Mouse (Mus musculus): ENCODE data around the gene Rad17. TPM values are rescaled to one million over a fixed set of nuclear protein-coding genes. Genes with fewer than 3 reads are reported as not detected.
A peak's percentile ranks its signal among the peaks of the same experiment; 100 is the strongest.

The Rad17 gene
- polyA plus RNA-seq, 1 experiment from 2014 or later, result 20.3 TPM

DNA sequence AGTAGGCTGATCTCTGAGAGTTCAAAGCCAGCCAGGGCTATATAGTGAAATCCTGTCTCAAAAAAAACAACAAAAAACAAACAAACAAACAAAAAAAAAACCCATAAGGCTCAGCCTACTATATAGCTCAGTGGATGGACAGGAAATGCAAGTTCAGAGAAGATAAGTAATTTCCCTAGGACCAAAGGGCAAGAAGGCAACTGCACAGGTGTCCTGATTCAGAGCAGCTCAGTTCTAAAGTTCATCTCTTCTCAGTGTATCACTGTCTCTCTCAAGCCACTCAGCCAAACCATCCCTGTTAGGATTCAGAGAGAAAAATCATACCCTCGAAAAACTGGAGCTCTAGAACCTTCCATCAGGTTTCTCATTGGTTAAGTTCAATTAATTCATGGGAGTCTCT is 45.0 kb downstream of the Rad17 start:
- Histone ChIP-seq H3K36me3 (ENCODE audit: control insufficient read depth, insufficient read depth, low read length) (0 out of 2 replicates have a peak, but pooled peaks cover 4% of the 10 kb centered on the region), H3K9me3 (ENCODE audit: control insufficient read depth, low read length) (no peaks in the 10 kb centered on the region), H3K27me3 (replicated peaks; ENCODE audit: control insufficient read depth, insufficient read depth, low read length) (no peaks in the 10 kb centered on the region), H3K27ac (ENCODE audit: low read depth) (no peak overlapping the region), H3K4me2 (ENCODE audit: low read length) (no peak overlapping the region), H3K4me3 (ENCODE audit: low read depth, low read length) (no peak overlapping the region), H3K9ac (ENCODE audit: low read length) (no peak overlapping the region), H3K4me1 (replicated peaks; ENCODE audit: control insufficient read depth, insufficient read depth, low read length) (no peaks in the 10 kb centered on the region)
- WGBS, result 66% methylated on average over 1 of the region's 1 CpGs
- no peak for DNase-seq (ENCODE audit: low spot score)
- ATAC-seq (replicated peaks; ENCODE audit: low FRiP score, low TSS enrichment, low read depth), result no peak

DNA sequence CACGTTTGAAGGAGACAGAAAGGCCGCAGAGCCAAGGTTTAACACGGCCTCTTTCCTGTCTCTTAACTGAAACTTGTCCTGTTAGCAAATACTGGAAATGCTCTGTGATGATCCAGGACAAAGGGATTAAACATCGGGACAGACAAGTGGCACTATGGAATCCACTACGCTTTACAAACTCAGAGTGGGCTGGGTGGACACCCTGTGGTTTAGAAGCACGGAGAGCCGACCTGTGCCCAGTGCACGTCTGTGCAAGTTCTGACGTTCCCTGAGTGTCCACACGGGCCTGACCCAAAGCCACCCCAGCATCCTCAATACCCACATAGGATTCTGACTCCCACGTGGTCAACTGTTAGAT is 47.1 kb downstream of the Rad17 start:
- no peak overlapping the region for H3K4me2 ChIP-seq (ENCODE audit: low read length)
- WGBS, result 88% methylated on average over 11 of the region's 11 CpGs
- DNase-seq (ENCODE audit: low spot score), result no peak

DNA sequence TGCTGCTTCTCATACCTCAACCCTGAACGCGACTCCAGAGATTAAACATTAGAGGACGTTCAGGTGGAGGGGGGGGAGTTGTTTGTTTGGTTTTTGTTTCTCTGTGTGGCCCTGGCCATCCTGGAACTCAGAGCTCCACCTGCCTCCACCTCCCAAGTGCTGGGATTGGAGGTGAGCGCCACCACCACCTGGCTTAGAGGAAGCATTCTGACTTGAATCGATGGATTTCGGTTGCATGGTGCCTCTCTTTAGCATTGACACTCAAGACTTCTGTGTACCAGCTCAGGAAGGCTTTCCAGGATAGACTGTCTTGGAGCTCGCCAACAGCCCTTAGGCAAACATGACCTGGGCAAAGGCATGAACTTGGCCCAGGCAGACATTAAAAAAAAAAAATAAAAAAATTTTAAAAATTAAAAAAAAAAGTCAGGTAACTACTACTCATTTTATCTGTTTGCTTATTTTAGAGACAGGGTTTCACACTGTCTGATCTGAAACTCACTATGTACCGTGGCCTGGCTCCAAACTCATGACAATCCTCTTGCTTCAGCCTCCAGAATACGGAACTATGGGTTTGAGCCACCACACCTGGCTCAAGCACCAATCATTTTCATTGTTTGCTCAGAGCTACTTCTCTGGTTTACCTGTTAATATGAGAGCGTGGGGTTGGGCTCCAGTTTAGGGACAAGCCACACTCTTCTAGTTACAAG is 47.7 kb downstream of the Rad17 start:
- Histone ChIP-seq H3K9ac (ENCODE audit: low read length) (no peak overlapping the region), H3K4me3 (ENCODE audit: low read depth, low read length) (no peak overlapping the region), H3K4me2 (ENCODE audit: low read length) (no peak overlapping the region), H3K36me3 (ENCODE audit: control insufficient read depth, insufficient read depth, low read length) (no peaks in the 10 kb centered on the region), H3K9me3 (ENCODE audit: control insufficient read depth, low read length) (no peaks in the 10 kb centered on the region), H3K4me1 (replicated peaks; ENCODE audit: control insufficient read depth, insufficient read depth, low read length) (no peaks in the 10 kb centered on the region), H3K27me3 (replicated peaks; ENCODE audit: control insufficient read depth, insufficient read depth, low read length) (no peaks in the 10 kb centered on the region), H3K27ac (ENCODE audit: low read depth) (no peak overlapping the region)
- no peak for DNase-seq (ENCODE audit: low spot score)
- ATAC-seq (replicated peaks; ENCODE audit: low FRiP score, low TSS enrichment, low read depth), result no peak
- 86% methylated on average over 10 of the region's 10 CpGs for WGBS

More for the DNA sequence above, 47.1 kb downstream of the Rad17 start:
- Histone ChIP-seq H3K9me3 (ENCODE audit: control insufficient read depth, low read length) (no peaks in the 10 kb centered on the region), H3K36me3 (ENCODE audit: control insufficient read depth, insufficient read depth, low read length) (no peaks in the 10 kb centered on the region), H3K4me1 (replicated peaks; ENCODE audit: control insufficient read depth, insufficient read depth, low read length) (no peaks in the 10 kb centered on the region), H3K4me3 (ENCODE audit: low read depth, low read length) (no peak overlapping the region), H3K27me3 (replicated peaks; ENCODE audit: control insufficient read depth, insufficient read depth, low read length) (no peaks in the 10 kb centered on the region), H3K9ac (ENCODE audit: low read length) (no peak overlapping the region), H3K27ac (ENCODE audit: low read depth) (no peak overlapping the region)
- ATAC-seq (replicated peaks; ENCODE audit: low FRiP score, low TSS enrichment, low read depth), result no peak

DNA sequence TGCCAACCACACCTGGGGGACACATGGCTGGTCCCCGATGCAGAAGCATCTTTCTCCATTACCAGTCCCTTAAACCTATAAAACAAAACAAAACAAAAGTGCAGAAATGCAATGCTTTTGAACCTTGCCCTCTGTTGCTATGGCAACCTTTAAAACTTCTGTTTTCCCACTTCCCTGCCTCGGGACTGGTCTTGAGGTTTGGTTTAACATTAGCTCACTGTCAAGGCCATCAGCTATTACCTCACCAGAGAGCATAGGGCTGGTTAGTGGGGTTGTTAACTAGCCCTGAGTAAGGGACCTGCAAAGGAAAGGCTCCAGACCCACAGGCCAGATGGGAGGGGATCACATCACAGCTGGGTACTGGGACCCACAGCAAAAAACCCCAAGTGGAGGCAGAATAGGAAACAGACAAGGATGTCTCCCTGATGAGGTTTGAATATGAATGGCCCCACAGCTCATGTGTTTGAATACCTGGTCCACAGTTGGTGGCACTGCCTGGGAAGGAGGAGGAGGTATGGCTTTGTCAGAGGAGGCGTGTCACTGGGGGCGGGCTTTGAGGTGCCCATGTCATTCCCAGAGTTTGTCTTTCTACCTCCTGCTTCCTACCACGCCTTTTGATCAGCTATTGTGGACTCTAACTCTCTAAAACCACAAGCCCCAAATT is 48.5 kb downstream of the Rad17 start:
- WGBS, result 64% methylated on average over 5 of the region's 5 CpGs

DNA sequence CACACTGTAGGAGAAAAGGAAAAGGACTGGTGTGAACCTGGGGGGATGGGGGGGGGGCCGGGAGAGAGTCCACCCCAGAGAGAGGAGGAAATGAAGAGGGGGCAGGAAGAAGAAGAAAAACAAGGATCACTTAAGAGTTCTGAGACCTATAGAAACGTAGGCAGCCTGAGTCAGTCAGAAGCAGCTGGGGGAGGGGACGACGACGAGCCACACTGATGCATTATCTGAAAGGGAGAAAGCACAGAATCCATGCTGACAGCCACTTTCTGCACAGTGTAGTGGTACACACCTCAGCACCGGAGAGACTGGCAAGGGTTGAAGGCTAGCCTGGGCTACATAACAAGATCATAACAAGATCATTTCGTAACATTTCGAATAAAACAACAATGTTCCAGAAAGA is 49.8 kb downstream of the Rad17 start:
- H3K4me1 ChIP-seq (replicated peaks; ENCODE audit: control insufficient read depth, insufficient read depth, low read length), result no peaks in the 10 kb centered on the region
- H3K27me3 ChIP-seq (replicated peaks; ENCODE audit: control insufficient read depth, insufficient read depth, low read length), result no peaks in the 10 kb centered on the region
- no peaks in the 10 kb centered on the region for H3K9me3 ChIP-seq (ENCODE audit: control insufficient read depth, low read length)
- ATAC-seq (replicated peaks; ENCODE audit: low FRiP score, low TSS enrichment, low read depth) (no peak), DNase-seq (ENCODE audit: low spot score) (no peak)
- H3K4me3 ChIP-seq (ENCODE audit: low read depth, low read length), result no peak overlapping the region
- WGBS, result 61% methylated on average over 8 of the region's 8 CpGs
- H3K9ac ChIP-seq (ENCODE audit: low read length), result no peak overlapping the region
- no peak overlapping the region for H3K4me2 ChIP-seq (ENCODE audit: low read length)
- no peaks in the 10 kb centered on the region for H3K36me3 ChIP-seq (ENCODE audit: control insufficient read depth, insufficient read depth, low read length)
- H3K27ac ChIP-seq (ENCODE audit: low read depth), result no peak overlapping the region

More for the DNA sequence above, 48.5 kb downstream of the Rad17 start:
- H3K27ac ChIP-seq (ENCODE audit: low read depth), result no peak overlapping the region
- no peaks in the 10 kb centered on the region for H3K9me3 ChIP-seq (ENCODE audit: control insufficient read depth, low read length)
- ATAC-seq (replicated peaks; ENCODE audit: low FRiP score, low TSS enrichment, low read depth), result peak; percentile 84
- no peak overlapping the region for H3K4me3 ChIP-seq (ENCODE audit: low read depth, low read length)
- no peaks in the 10 kb centered on the region for H3K27me3 ChIP-seq (replicated peaks; ENCODE audit: control insufficient read depth, insufficient read depth, low read length)
- no peak for DNase-seq (ENCODE audit: low spot score)
- no peaks in the 10 kb centered on the region for H3K4me1 ChIP-seq (replicated peaks; ENCODE audit: control insufficient read depth, insufficient read depth, low read length)
- no peak overlapping the region for H3K4me2 ChIP-seq (ENCODE audit: low read length)
- no peaks in the 10 kb centered on the region for H3K36me3 ChIP-seq (ENCODE audit: control insufficient read depth, insufficient read depth, low read length)
- H3K9ac ChIP-seq (ENCODE audit: low read length), result no peak overlapping the region

DNA sequence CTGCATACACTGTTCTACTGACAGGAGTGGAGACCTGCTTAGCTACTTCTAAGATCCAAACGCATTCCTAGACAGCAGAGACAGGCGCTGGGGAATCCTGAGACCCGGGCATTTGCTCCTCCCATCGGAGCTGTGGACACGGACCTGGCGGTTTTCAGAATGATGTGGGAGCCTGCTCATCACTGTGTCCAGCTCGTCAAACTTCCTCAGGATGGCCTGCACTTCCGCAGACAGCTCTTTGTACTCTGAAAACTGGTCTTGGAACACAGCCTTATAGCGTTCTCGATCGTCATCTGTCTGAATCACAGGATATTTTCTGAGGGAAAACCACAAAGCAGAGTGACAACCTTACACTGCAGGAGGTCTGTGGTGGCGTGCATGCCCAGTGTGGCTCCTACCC is 50.5 kb downstream of the Rad17 start:
- no peak for DNase-seq (ENCODE audit: low spot score)
- Histone ChIP-seq H3K36me3 (ENCODE audit: control insufficient read depth, insufficient read depth, low read length) (no peaks in the 10 kb centered on the region), H3K4me1 (replicated peaks; ENCODE audit: control insufficient read depth, insufficient read depth, low read length) (no peaks in the 10 kb centered on the region), H3K9ac (ENCODE audit: low read length) (no peak overlapping the region), H3K27me3 (replicated peaks; ENCODE audit: control insufficient read depth, insufficient read depth, low read length) (no peaks in the 10 kb centered on the region), H3K4me2 (ENCODE audit: low read length) (no peak overlapping the region), H3K27ac (ENCODE audit: low read depth) (no peak overlapping the region), H3K9me3 (ENCODE audit: control insufficient read depth, low read length) (no peaks in the 10 kb centered on the region), H3K4me3 (ENCODE audit: low read depth, low read length) (no peak overlapping the region)
- 82% methylated on average over 12 of the region's 12 CpGs for WGBS
- ATAC-seq (replicated peaks; ENCODE audit: low FRiP score, low TSS enrichment, low read depth), result no peak

DNA sequence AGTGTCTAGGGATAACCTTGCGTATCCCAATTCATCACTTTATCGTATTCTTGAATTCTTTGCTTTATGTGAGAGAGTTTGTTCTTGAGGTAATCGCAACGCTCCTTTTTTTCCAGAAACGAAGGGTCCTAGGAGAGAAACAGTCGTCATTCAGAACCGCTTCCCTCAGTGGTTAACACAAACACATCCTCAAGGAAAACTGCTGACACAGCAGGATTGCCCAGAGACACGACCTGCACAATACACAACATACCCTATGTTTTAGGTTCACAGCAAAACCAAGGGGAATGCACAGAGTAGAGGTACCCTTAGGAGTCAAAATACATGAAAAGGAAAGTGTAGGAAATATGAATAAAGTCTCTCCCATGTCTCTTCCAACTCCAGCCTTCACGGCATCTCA is 53.6 kb downstream of the Rad17 start:
- Histone ChIP-seq H3K4me3 (ENCODE audit: low read depth, low read length) (no peak overlapping the region), H3K9ac (ENCODE audit: low read length) (no peak overlapping the region), H3K9me3 (ENCODE audit: control insufficient read depth, low read length) (no peaks in the 10 kb centered on the region), H3K27ac (ENCODE audit: low read depth) (no peak overlapping the region), H3K36me3 (ENCODE audit: control insufficient read depth, insufficient read depth, low read length) (no peaks in the 10 kb centered on the region), H3K27me3 (replicated peaks; ENCODE audit: control insufficient read depth, insufficient read depth, low read length) (no peaks in the 10 kb centered on the region), H3K4me1 (replicated peaks; ENCODE audit: control insufficient read depth, insufficient read depth, low read length) (no peaks in the 10 kb centered on the region), H3K4me2 (ENCODE audit: low read length) (no peak overlapping the region)
- 75% methylated on average over 9 of the region's 9 CpGs for WGBS
- DNase-seq (ENCODE audit: low spot score) (no peak), ATAC-seq (replicated peaks; ENCODE audit: low FRiP score, low TSS enrichment, low read depth) (no peak)

DNA sequence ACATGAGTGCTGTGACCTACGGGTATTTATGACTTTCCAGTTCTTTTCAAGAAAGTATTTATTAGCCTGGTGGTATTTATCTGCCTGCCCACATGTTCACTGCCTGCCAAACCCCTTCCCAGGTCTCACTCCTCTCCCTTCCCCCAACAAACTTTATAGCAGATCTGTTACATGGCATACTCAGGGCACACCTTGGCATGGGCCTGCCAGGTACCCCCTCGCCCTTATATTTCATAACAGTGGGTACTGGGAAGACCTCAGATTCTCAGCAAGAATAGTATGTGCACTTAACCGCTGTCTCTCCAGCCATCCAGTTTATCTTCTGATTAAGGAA is 55.3 kb downstream of the Rad17 start:
- Histone ChIP-seq H3K4me2 (ENCODE audit: low read length) (no peak overlapping the region), H3K36me3 (ENCODE audit: control insufficient read depth, insufficient read depth, low read length) (no peaks in the 10 kb centered on the region), H3K9ac (ENCODE audit: low read length) (no peak overlapping the region), H3K27ac (ENCODE audit: low read depth) (no peak overlapping the region), H3K4me3 (ENCODE audit: low read depth, low read length) (no peak overlapping the region), H3K4me1 (replicated peaks; ENCODE audit: control insufficient read depth, insufficient read depth, low read length) (no peaks in the 10 kb centered on the region), H3K27me3 (replicated peaks; ENCODE audit: control insufficient read depth, insufficient read depth, low read length) (no peaks in the 10 kb centered on the region), H3K9me3 (ENCODE audit: control insufficient read depth, low read length) (no peaks in the 10 kb centered on the region)
- DNase-seq (ENCODE audit: low spot score) (no peak), ATAC-seq (replicated peaks; ENCODE audit: low FRiP score, low TSS enrichment, low read depth) (no peak)
- 78% methylated on average over 3 of the region's 3 CpGs for WGBS

All from intestine, embryonic 14.5 days (tissue).